Mouse (Mus musculus) G1E (cell line): ENCODE results near the gene Gm7534. TPM values are rescaled to one million over a fixed set of nuclear protein-coding genes. Genes with fewer than 3 reads are reported as not detected.

Source experiments
- ATAC-seq: 2 replicates; pipeline ENCODE4 v1.8.0; 2016; ENCODE audit warnings: mild to moderate bottlenecking; ENCODE audit not compliant: insufficient number of reproducible peaks, poor library complexity, low FRiP score, severe bottlenecking; ENCODE audit errors: extremely low read depth
- DNase-seq: peaks from one replicate; pipeline ENCODE4 v3.0.0; 2012; ENCODE audit warnings: low spot score
- H3K27me3 ChIP-seq: 2 replicates; pipeline ENCODE4 v1.6.1; 2012; ENCODE audit warnings: mild to moderate bottlenecking, low read length, inconsistent platforms; ENCODE audit not compliant: insufficient read depth
- H3K36me3 ChIP-seq: replicated peaks from 2 replicates; pipeline ENCODE3; 2012; ENCODE audit warnings: mild to moderate bottlenecking, inconsistent platforms
- H3K4me1 ChIP-seq: 2 replicates; pipeline ENCODE4 v1.6.1; 2012; ENCODE audit warnings: low read depth, low read length, inconsistent platforms, mixed read lengths; ENCODE audit not compliant: insufficient read depth
- H3K4me3 ChIP-seq: 2 replicates; pipeline ENCODE4 v1.5.1; 2012; ENCODE audit warnings: low read depth, mild to moderate bottlenecking, inconsistent platforms, low read length, moderate library complexity, mixed read lengths
- H3K9me3 ChIP-seq: replicated peaks from 2 replicates; pipeline ENCODE4 v1.6.1; 2012; ENCODE audit warnings: inconsistent platforms
- CTCF ChIP-seq: IDR thresholded peaks from 2 replicates; pipeline ENCODE4 v1.5.1; 2012; ENCODE audit warnings: low read depth, low read length, inconsistent platforms, mixed read lengths
- GATA1 ChIP-seq: IDR thresholded peaks from 2 replicates; pipeline ENCODE4 v1.6.1; 2012; ENCODE audit warnings: borderline replicate concordance, low read length, inconsistent platforms, mixed read lengths
- GATA2 ChIP-seq: IDR thresholded peaks from 2 replicates; pipeline ENCODE4 v1.6.1; 2012; ENCODE audit warnings: low read depth, low read length, inconsistent platforms, borderline replicate concordance
- POLR2AphosphoS5 ChIP-seq: IDR thresholded peaks from 2 replicates; pipeline ENCODE4 v1.6.1; 2012; ENCODE audit warnings: low read depth, low read length, inconsistent platforms; ENCODE audit not compliant: insufficient replicate concordance
- TAL1 ChIP-seq: conservative IDR thresholded peaks from 2 replicates; pipeline ENCODE4 v1.6.1; 2012; ENCODE audit warnings: low read depth, low read length, inconsistent platforms, mixed read lengths
- polyA plus RNA-seq: library from polyadenylated mRNA; stranded (reverse); fragments of >175 nt; gene quantifications from 2 replicates; pipeline ENCODE4 v1.2.3, GENCODE M21; 2012
- total RNA-seq, 2 experiments: library from RNA; stranded (forward) in 1 of 2; stranded (reverse) in 1 of 2; fragments of 200-1000 nt in 1 of 2; fragments of >200 nt in 1 of 2; fragmentation: Nextera tagmentation in 1 of 2; gene quantifications; 2 replicates each; pipeline ENCODE4 v1.2.3; 2014 to 2017

Gene Gm7534
- total and polyA plus RNA-seq, 3 experiments, result 0.05 TPM; not detected in 2

DNA sequence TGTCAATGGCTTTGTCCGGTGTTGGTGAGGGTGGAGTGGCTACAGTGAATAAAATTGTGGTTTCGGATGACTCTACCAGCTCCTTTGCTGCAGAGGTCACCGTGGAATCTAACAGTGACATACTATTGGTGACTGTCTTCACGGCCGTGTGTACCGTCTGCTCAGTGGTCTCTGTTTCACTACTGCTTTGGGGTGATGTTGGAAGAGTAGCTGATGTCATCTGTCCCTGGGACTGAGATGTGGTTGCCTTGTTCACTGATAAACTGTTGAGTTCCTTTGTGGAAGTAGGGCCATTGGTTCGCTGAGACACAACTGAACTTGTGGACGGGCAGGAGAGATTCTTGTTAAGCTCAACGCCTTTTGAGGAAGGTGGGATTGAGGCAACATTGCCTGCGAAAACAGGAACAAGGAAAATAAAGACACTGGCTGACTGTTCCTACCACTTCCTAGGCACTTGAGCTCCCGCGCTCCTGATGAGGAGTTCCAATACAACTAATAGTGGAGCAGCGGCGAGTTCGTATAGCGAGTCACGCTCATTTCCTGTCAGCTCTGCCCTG, 614 bp upstream of the Gm7534 start:
- Histone ChIP-seq H3K36me3 (no peaks in the 10 kb centered on the region), H3K4me3 (no peak overlapping the region), H3K9me3 (no peaks in the 10 kb centered on the region), H3K27me3 (peaks cover 46% of the 10 kb centered on the region), H3K4me1 (peaks cover 2% of the 10 kb centered on the region; the same call in 1 of the 2 replicates)
- TF ChIP-seq GATA2, result no peak
- no peak for TF ChIP-seq TAL1
- TF ChIP-seq GATA1, result no peak
- TF ChIP-seq POLR2AphosphoS5, result no peak
- no peak for TF ChIP-seq CTCF
- ATAC-seq (no peak), DNase-seq (no peak)

DNA sequence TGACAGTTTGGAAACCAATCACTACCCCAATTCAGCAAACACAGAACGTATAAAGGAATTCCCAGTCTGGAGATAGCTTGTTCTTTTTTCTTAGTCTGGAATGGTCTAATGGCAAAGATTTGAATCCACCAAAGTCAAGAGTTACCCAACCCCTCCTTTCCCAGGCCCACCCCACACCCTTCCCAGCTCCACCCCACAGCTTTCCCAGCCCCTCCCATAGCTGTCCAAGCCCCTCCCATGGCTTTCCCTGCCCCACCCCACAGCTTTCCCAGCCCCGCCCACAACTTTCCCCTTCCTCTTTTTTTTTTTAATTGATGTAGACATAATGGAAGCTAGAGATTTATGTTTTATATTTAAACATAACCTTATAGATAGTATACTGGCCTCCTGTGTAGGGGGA, 3.4 kb downstream of the Gm7534 start:
- no peaks in the 10 kb centered on the region for H3K36me3 ChIP-seq
- H3K27me3 ChIP-seq, result peaks cover 31% of the 10 kb centered on the region
- H3K4me1 ChIP-seq, result no peaks in the 10 kb centered on the region
- H3K4me3 ChIP-seq, result no peak overlapping the region
- ATAC-seq, result no peak
- no peaks in the 10 kb centered on the region for H3K9me3 ChIP-seq
- TF ChIP-seq POLR2AphosphoS5 (no peak), CTCF (no peak), GATA2 (no peak), GATA1 (no peak), TAL1 (no peak)
- no peak for DNase-seq

GRCm38 (mm10) chr4:134186268-134186667, 16.5 kb downstream of the Gm7534 start:
- Histone ChIP-seq H3K4me3 (peak overlapping the region; percentile 83), H3K27me3 (peaks cover 11% of the 10 kb centered on the region), H3K36me3 (peaks cover 32% of the 10 kb centered on the region), H3K4me1 (peaks cover 39% of the 10 kb centered on the region), H3K9me3 (no peaks in the 10 kb centered on the region)
- ATAC-seq (no peak), DNase-seq (no peak)
- no peak for TF ChIP-seq GATA2
- no peak for TF ChIP-seq GATA1
- TF ChIP-seq POLR2AphosphoS5, result no peak
- TF ChIP-seq TAL1, result no peak
- no peak for TF ChIP-seq CTCF

GRCm38 (mm10) chr4:134185569-134185968, 17.2 kb downstream of the Gm7534 start:
- ATAC-seq (no peak), DNase-seq (no peak)
- H3K36me3 ChIP-seq, result peaks cover 39% of the 10 kb centered on the region
- no peaks in the 10 kb centered on the region for H3K9me3 ChIP-seq
- peak overlapping the region; percentile 83; the same call in 1 of the 2 replicates for H3K4me3 ChIP-seq
- no peak for TF ChIP-seq GATA2
- TF ChIP-seq POLR2AphosphoS5, result no peak
- no peak for TF ChIP-seq CTCF
- H3K4me1 ChIP-seq, result peaks cover 46% of the 10 kb centered on the region
- peaks cover 5% of the 10 kb centered on the region for H3K27me3 ChIP-seq

DNA sequence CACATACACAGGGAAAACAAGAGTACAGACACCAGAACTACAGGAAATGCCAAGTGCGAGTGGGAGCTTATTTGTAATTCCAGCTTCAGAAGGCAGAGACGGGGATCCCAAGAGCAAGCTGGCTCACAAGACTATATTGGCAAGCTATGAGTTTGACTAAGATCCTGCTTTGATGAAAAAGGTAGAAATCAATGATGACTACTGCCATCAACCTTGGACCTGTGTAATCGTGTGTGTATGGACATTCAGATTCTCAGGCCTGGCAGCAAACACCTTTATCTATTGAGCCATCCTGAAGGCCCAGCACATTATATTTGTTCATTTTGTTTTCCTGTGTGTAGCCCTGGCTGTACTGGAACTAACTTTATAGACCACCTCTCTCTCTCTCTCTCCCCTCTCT, 19.1 kb downstream of the Gm7534 start:
- no peak for TF ChIP-seq TAL1
- TF ChIP-seq GATA2, result no peak
- TF ChIP-seq POLR2AphosphoS5, result no peak
- no peak for TF ChIP-seq GATA1
- TF ChIP-seq CTCF, result no peak
- Histone ChIP-seq H3K4me3 (no peak overlapping the region), H3K36me3 (peaks cover 52% of the 10 kb centered on the region), H3K27me3 (no peaks in the 10 kb centered on the region), H3K4me1 (peaks cover 48% of the 10 kb centered on the region), H3K9me3 (no peaks in the 10 kb centered on the region)
- ATAC-seq (no peak), DNase-seq (no peak)

- Histone ChIP-seq H3K9me3 (no peaks in the 10 kb centered on the region), H3K36me3 (peaks cover 60% of the 10 kb centered on the region), H3K27me3 (no peaks in the 10 kb centered on the region), H3K4me1 (peaks cover 42% of the 10 kb centered on the region), H3K4me3 (no peak overlapping the region)
- TF ChIP-seq GATA2, result no peak
- no peak for TF ChIP-seq TAL1
- TF ChIP-seq POLR2AphosphoS5, result no peak
- no peak for TF ChIP-seq CTCF
- TF ChIP-seq GATA1, result no peak
- DNase-seq, result no peak
- ATAC-seq, result no peak
Observed at GRCm38 (mm10) chr4:134181825-134182224, 21.0 kb downstream of the Gm7534 start.

DNA sequence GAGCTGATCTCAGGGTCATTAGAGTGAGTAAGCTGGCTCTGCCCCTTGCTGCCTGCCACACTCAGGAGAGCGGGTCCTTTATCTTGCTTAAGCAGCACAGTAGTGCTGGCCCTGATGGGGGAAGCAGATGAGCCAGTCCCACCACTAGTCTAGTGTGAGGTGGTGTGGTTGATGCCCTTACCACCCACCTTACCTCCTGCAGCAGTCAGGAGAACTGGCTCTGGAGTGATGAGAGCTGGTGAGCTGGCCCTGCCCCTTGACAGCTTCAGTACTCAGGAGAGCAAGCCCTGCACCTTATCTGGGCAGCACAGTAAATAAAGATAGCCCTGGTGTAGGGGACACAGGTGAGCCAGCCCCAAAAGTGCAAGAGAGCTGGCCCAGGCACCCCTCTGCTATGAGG, 21.7 kb downstream of the Gm7534 start:
- Histone ChIP-seq H3K4me3 (no peak overlapping the region), H3K4me1 (peaks cover 39% of the 10 kb centered on the region), H3K27me3 (no peaks in the 10 kb centered on the region), H3K36me3 (peaks cover 67% of the 10 kb centered on the region), H3K9me3 (no peaks in the 10 kb centered on the region)
- no peak for ATAC-seq
- TF ChIP-seq GATA2 (no peak), TAL1 (no peak), CTCF (no peak), POLR2AphosphoS5 (no peak), GATA1 (no peak)
- no peak for DNase-seq
